Mouse (Mus musculus): Measurements from ENCODE around the gene Sos2.
A peak's percentile ranks its signal among the peaks of the same experiment; 100 is the strongest.

The Sos2 gene

DNA sequence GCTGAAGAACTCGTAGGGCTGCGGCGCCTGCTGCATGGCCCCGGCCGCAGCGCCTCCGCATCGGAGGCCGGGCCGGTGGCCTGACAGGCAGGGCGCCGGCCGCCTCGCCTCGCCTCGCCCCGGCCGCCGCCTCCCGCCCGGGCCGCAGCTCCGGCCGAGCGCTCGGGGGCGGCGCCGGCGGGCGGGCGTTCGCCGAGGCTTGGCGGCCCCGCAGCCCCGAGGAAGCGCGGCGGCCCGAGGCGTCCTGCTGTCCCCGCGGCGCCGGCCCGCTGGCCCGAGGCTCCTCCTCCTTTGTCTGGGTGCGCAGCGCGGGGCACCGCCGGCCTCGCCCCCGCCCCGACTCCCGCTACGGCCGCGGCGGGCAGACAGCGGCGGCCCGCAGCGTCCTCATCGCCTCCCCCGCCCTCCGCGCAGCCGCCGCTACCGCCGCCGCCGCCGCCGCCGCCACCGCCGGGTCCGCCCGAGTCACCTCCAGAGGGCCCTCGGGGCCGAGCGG lies at the start of gene Sos2:
Gene Sos2 (minus strand): TSS at position 287 of the 496 bp plus-strand sequence.
- DNase-seq (ENCODE audit: low spot score), result peak; percentile 44

DNA sequence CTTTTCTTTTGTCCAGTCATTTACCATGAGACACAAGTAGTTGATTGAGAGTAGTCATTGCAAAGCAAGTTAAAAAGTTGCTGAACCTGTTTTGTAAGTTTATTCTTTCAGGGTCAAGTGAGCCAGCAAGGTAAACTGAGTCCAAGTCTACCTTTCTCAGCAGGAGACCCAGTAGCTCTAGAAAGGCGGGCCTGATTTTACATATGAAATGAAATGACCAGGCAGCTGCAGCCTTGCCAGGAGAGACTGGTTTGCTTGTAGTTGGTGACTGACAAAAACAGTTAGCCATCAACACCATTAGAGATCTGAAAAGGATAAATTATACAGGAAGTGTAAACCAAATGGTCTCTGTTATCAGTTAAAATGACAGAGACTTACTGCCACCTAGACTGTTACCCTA lies 48.7 kb upstream of the Sos2 start:
- no peak for DNase-seq (ENCODE audit: low spot score)

DNA sequence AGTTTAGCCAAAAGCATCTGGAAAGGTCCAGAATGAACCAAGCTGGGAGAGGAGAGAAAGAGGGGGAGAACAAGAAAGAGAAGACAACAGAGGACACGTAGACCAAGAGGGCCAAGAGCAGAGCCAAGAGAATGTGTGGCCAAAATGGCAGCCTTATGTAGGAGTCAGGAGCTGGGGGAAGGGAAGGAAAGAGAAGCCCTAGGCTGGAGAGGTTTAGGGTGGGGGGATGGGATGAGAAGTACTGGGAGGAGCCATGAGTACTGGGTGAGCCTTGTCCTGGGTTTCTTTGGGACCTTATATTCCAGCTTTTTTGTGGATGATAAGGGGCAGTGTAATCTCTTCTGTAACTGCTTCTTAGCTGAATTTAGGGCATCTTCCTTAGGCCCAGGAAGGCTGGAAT lies 47.6 kb upstream of the Sos2 start:
- DNase-seq (ENCODE audit: low spot score), result no peak

DNA sequence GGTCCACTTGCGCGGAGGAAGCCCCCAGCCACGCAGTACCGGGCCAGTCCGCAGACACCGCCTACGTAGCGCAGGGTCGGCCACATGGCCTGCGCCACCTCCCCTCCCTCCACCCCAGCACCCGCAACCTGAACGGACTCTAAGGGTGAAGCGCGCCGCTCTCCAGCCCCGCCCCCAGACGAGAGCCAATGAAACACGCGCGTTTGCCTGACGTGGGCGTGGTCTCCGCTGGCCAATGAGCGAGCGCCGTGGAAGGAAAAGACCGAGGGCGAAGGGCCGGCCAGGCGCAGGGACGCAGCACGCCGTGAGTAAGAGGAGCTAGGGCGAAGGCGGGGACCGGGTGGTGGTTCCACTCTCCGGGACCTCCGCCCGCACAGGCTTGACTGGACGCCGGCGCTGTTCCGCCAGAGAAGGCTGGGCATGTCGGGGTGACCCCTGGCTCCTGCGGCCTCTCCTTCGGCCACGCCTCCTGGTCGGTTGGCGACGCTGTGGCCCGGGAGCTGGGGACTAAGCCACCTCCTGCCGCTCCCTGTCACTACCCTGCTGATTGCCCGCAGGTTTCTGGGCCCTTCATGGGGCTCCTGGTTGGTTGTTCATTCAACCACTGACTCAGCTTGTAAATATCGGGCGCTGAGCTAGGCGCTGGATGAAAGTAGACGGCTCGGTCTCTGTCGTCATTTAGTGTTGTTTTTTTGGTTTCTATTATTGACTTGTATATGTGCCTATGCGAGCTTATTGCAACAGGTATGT lies 43.2 kb upstream of the Sos2 start, which contains the start of the genes L2hgdh and Atp5s:
Gene L2hgdh (minus strand): TSS at position 163 of the 750 bp plus-strand sequence.
Gene Atp5s (plus strand): TSS at position 240 of the 750 bp plus-strand sequence.
- DNase-seq (ENCODE audit: low spot score), result peak; percentile 92

DNA sequence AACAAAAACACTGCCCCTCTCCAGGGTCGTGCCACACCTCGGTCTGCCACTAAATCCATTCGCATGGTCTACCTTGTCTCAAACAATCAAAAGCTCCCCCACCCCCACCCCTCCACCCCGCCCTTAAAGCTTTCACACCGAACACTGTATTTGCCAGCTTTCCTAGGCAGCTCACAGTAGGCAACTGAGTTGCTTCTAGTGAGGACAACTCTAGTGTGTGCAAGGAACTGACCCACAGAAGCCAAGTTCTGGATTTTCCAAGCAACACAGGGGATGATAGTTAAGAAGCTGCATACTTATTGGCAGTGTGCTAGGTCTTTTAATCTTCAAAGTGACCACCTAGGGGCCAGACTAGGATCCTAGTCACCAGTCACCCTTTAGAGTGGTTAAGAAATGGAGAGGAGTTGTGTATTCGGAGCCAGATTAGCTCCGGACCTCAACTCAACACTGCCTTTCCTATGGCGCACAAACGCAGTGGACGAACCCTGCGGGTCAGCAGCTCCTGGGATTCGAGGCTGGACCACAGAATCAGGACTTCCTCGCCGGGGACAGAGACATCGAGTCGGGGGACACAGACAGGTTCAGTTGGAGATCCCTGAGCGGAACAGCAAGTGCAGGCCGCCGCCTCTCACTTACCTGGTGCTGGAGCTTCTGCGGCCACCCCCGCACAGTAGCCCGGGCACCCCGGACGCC lies 42.5 kb upstream of the Sos2 start:
- no peak for DNase-seq (ENCODE audit: low spot score)

DNA sequence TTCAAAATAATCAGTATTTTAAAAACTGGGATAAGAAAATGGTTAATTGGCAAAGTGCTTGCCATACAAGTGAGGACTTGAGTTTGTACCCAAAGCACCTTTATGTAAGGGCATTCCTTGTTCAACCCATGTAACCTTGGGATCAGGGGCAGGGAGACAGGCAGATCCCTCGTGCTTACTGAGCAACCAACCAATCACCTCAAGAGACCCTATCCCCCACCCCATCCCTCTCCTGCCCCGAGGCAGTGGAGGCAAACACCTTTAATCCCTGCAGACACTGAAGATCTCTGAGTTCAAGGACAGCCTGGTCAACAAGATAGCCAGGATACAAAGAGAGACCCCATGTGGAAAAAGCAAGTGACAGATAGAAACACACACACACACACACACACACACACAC lies 41.7 kb upstream of the Sos2 start:
- no peak for DNase-seq (ENCODE audit: low spot score)

DNA sequence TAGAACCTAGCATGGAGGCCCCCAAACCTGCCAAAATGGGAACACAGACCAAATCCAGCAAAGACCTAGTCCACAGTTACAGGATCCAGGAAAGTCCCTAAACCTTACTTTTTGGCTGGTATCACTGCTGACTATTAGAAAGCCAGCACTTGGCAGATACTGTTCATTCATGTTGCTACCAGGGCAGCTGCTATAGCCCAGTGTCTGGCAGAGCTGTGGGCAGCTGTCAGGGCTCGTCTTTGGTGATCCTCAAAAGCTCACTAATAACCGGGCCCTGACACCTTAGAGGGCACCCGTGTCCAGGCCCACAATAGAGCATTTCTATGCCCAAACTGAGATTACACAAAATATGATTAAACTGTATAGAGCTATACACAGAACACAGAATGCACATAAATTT lies 41.2 kb upstream of the Sos2 start:
- DNase-seq (ENCODE audit: low spot score), result no peak

DNA sequence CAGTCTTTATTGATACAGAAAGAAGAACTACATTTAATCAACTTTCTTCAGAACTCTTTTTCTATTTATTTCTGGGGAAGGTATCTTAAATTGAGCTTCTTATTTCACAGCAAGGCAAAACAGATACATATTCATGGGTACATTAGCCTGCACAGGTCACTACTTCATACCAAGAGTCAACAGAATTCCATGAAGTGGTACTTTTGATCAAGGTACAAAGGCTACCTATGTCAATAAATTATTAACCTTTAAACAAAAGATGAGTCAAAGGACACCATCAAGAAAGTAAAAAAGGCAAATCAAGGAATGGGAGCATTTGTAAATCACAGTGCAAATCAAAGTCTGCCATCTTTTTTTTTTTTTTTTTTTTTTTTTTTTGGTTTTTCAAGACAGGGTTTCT lies 32.0 kb upstream of the Sos2 start:
- DNase-seq (ENCODE audit: low spot score), result no peak

DNA sequence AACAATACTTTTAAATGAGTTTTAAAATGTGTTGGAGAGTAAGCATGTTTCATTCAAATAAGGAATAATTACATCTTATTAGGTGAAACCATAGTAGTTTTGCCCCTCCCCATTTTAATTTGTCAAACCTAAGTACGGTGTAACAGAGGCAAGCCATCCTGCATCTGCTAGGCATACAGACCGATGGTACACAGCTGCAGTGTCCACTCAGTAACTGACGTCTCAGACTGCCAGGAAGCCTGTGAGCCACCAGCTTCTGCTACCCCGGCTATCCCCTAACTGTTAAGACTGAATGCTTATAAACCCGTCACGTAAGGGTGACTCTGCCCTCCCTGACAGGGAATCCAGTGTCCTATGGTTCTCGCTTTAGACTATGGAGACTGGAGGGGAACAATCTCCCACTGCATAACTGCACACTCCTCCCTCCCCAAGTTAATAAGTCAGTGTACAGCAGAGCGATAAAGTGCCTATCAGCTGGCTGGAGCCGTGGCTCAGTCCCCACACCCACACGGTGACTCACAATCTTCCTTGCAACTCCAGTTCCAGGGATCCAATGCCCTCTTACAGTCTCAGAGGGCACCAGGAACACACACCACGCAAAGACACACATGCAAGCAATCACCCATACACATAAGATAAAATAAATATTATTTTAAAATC lies 23.3 kb upstream of the Sos2 start:
- no peak for DNase-seq (ENCODE audit: low spot score)

DNA sequence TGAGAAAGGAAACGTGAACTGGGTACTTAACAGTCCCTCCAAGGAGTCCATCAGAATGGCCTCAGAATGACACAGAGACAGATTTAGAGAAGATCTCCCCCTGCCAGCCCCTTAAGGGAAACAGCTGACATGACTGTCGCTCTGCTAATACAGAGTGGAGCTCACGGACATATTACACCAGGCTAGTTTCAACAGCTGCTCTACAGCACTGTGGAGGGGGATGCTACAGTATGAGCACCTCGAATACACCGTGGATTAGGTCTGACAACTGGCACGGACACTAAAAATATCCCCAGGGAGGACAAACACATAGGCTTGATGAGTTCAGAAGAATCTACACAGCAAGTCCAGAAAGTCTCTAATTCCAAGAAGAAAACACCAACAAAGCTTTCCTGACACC lies 16.7 kb upstream of the Sos2 start:
- DNase-seq (ENCODE audit: low spot score), result no peak

DNA sequence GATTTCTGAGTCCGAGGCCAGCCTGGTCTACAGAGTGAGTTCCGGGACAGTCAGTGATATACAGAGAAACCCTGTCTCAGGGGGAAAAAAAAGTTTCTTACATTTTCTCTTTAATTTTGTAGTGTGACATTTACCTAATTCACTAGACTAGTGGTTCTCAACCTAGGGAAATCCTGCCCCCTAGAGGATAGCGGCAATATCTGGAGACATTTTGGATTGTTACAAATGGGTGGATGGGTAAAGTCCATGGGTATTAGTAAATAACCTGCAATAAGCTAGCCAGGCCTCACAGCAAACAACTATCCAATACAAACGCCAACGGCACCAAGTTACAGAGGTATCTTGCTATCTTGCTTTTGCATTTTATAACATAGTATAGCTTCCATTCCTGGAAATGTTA lies 15.1 kb upstream of the Sos2 start:
- DNase-seq (ENCODE audit: low spot score), result peak; percentile 25

DNA sequence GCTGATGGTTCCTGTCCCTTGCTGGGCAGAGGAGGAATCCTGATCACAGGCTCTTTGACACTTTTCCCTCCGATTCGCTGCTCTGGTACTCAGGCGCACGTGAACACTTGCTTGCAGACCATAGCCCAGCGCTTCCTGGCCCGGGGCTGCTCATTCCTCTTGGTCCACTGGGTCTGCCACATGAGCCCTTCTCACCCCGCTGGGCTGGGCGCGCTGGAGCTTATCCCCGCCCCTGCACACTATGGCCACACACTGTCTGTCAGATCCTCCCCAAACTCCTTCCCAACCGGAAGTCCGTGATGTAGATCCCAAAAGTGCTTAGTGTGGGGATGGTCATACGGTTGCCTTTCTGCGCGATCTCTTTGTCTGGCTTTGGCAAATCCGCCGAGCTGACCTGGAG lies 11.8 kb upstream of the Sos2 start:
- DNase-seq (ENCODE audit: low spot score), result no peak

DNA sequence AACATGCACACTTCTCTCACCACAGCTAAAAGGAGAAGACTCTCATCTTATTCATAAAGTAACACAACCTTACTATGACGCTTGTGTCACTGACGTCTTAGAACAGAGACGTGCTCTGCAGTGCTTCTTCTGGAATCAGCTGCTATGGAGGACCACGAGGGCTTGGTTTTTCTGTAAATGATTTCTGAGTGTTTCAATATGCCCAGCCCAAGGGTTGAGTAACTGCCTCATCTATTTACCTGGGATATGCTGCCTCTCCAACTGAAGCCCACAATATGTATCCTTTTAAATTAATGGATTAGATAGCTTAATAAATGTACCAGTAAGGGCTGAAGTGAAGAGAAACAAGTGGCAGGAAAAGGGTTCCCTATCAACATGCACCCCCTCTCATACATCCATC lies 9.1 kb upstream of the Sos2 start:
- DNase-seq (ENCODE audit: low spot score), result no peak

DNA sequence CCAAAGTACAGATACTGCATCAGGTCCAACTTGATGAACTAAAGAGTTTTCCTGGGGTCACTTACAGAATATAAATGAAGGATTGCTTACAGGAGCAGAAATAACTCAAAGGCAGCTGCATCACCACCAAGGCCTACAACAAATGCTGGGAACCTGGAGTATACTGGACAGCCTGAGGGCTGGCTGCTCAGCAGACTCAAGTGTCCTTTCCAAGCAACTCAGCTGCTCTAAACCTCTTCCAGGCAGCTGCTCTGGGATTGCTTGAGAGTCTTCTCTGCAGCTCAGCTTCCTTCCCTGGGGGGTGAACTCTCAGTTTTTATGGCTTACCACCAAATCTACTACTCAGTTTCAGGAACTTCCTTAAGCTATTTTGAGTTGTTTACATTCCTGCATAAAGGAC lies 7.4 kb upstream of the Sos2 start:
- DNase-seq (ENCODE audit: low spot score), result no peak

DNA sequence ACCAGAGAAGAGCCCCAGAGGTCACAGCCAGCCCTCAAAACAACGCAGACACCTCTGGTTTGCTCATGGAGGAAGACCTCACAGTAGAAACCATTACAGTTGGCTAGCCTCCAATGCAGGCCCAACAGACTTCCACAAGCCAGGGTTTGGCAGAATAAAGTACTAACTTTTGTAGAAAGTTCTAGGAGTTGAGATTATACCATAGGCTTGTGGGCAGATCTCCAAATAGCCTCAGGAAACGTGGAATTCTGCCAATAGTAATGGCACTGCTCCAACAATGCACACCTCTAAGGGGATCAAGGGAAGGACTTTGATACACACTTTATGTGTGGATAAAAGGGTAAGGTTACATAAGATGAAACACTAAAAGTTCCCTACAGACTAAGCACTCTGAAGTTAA lies 6.7 kb upstream of the Sos2 start:
- DNase-seq (ENCODE audit: low spot score), result peak; percentile 21

DNA sequence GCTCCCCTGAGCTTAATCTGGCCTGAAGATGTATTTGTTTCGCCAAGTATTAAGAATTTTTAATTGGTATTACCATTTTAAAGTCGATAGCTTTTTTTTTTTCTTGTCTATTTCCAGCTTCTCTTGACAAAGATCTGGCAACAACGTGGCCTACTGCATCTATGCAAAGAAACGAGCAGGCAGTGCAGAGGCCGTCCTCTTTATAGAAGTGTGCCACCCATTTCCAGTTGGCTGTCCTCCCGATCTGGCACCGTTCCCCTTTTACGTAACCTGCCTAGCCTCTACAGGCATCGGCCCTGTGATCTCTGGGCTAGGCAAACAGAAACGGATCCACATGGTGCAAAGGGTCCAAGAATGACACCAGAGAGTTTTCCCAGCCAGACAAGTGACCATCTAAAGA lies 1.9 kb upstream of the Sos2 start:
- DNase-seq (ENCODE audit: low spot score), result peak; percentile 71

DNA sequence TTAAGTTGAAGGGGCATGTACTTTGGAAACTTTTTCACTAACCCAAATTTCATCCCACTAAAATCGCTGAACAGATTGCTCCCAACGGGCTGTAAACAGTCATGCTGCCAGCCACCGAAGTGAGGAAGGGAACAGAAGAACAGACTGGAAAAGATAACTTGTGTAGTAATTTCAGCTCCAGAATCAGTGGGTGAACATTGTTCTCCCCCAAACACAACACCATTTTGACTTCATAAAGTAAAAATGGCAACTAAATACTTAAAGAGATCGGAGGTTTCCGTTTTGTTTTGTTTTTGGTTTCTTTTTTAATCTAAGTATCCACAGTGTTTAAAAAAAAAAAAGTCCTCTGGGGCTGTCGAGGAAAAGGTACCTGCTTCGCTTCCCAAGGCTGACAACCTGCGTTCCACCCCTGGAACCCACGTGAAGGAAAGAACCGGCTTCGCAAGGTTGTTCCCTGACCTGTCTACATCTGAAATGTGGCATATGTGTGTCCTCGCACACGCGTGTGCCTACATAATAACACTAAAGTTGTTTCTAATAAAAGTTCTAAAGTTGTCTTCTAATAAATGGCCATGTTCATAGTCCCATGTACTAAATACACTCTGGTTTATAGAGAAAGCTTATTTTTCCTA lies 1.3 kb upstream of the Sos2 start:
- no peak for DNase-seq (ENCODE audit: low spot score)

DNA sequence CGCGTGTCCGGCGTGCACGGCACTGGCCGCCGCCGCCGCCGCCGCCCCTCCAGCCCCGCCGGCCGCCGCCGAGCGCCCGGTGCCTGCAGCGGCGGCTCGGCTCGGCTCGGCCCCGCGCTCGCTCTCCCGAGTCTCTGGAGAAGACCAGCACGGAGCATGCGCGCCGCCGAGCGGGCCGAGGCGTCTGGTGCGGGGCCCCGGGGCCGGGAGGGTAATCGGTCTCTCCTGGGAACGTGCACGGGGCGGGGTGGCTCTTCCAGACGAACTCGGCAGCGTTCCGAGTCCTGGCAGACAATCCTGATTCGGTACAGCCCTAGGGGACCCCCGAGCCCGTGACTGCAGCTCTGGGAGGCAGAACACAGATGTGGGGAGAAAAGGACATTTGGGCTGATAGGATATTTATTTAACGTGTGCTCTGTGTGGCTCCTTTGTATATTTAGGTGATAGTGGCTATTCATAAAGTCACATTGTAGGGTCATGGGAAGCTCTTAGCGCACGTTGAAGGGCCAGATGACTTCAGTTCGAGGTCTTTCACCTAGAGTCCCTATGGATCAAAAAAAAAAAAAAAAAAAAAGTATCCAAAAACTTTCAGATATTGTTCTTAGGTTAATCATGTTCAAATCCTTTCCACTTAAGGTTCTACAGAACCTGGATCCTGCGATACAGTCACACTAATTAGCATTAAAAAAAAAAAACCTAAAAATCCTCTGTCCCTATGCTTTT lies 574 bp upstream of the Sos2 start:
- DNase-seq (ENCODE audit: low spot score), result peak; percentile 79

DNA sequence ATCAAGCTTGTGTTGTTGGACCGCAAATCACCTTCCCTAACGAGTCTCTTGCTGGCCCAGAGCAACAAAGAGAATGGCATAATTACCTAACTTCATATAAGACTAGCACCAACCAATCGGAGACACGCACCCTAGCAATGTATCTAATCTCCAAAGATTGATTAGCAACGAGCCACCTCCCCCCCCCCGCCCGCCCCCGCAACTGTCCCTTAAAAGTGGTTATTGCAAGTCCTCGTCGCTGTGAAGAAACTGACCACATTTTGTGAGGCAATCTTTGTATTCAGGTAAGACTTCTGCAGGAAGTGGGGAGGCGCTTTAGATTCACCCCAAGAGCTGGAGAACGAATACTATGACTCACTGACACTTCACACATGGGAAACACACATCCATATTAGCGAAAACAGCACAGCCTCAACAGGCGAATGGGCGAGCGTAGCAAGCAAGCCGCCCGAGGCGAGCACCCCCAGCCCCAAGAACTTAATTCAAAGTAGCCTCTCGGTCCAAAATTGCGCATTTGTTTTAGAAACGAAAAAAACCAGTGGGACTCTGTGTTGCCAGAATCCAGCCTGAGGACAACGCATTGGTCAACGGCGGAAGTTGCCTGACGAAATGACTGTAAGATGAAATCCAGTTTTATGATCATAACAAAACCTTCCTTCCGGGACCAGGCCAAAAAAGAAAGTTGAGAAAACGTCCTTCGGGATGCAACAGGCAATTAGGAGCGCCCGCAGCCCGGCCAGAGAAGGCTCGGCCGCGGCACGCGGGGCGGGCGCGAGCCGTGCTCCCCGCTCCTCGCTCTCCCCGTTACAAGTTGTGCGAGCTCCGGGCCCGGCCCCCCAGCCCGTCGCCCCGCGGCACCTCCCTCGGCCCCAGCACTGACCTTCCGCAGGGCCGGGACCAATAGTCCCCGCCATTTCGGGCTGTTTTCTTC lies 752 bp downstream of the Sos2 start:
- DNase-seq (ENCODE audit: low spot score), result peak; percentile 13

DNA sequence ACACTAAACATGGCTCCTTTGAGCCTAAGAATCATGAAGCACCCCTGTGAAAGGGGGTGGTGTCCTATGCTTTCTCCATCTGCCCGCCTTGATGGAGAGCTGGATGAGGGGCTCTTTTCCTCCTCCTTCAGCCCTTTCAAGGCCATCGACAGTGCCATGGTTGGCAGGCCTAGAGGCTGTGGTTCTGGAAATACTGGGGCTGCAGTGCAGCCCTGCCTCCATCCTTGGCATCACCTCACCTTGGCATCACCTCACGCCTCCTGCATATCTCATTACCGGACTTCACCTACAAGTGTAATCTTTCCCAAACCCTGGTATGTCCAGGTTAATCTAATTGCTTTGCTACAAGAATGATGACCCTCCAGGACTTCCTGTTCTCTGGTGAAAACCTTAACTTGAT lies 5.5 kb downstream of the Sos2 start:
- DNase-seq (ENCODE audit: low spot score), result no peak

All from ovary, postnatal 14 days (tissue).